Mouse (Mus musculus) layer of hippocampus, postnatal 14 days (tissue): ENCODE results near the gene Nfib. TPM values are rescaled to one million over a fixed set of nuclear protein-coding genes. Genes with fewer than 3 reads are reported as not detected.
A peak's percentile ranks its signal among the peaks of the same experiment; 100 is the strongest.

Experiments
- DNase-seq, 2 experiments: peaks; one replicate each; pipeline ENCODE4 v3.0.0; 2021 to 2022; ENCODE audit warnings: low spot score in 2 of 2, mixed read lengths in 1 of 2
- total RNA-seq, 2 experiments: library from RNA; stranded (reverse); gene quantifications; 2 replicates each; pipeline ENCODE4 v1.2.3; 2021

The Nfib gene
- total RNA-seq, 2 experiments from 2014 or later: 197 to 217 TPM

DNA sequence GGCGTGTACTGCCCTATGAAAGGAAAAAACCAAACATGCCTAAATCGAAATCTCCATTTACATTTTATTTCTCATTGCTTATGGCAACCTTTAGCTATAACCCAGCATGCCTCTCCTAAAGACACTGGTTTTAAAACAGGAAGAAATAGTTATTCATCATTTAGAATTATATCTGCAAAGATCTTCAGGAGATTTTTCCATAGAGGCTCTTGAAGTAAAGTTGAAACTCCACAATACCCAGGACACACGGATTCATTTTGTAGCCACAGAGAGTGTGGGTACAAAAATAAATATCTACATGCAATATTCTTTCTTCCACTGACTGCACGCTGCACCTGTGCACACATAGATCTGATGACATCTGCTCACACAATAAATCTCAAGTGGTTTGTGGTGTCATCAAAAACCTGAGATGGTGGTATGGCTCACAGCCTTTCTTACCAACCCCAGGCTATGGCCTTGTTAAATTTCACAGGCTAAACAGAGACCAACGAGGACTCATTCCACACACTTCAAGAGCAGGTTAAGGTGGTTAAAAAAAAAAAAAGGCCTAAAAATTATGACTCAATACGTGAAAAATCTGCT is 189.2 kb downstream of the Nfib start:
- DNase-seq: peak in 1 of 2 experiments; percentile 16

DNA sequence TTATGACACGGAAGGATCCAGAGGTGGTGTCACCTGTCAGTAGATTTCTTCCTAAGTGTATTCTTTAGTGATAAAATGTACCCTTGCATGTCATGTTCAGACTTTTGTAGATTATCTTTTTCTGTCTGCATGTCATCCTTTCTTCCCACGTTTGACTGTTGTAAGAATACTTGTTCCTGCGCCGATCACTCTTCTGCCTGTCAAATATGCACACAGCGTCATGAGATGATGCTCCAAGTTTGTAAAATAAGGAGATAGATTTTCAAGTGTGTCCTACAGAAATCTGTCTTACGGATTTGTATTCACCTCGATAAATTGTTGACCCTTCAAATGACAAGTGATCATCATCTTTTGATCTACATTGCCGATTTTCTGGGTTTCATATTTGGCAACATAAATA is 190.6 kb downstream of the Nfib start:
- DNase-seq: no peak

GRCm38 (mm10) chr4:82514373-82514772 is 191.2 kb downstream of the Nfib start:
- DNase-seq: peak in 1 of 2 experiments; percentile 38

DNA sequence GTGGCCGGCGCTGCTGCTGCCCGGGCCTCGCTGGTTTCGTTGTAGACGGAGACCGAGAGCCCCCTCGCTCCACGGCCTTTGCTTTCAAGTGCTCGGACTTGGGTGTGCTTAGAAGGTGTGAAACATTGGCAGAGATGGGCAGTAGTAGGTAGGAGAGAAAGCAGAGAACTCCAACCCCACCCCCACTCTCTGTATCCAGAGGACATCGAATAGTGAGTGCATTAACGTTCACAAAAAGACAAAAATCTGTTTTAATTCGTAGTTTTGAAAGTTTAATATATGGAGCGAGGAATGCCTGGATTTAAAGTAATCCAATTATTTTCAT is 192.2 kb downstream of the Nfib start:
- peak in 1 of 2 experiments; percentile 57 for DNase-seq

- peak; percentile 96 to 97 for DNase-seq
Measured at GRCm38 (mm10) chr4:82512743-82513425, 192.7 kb downstream of the Nfib start.

DNA sequence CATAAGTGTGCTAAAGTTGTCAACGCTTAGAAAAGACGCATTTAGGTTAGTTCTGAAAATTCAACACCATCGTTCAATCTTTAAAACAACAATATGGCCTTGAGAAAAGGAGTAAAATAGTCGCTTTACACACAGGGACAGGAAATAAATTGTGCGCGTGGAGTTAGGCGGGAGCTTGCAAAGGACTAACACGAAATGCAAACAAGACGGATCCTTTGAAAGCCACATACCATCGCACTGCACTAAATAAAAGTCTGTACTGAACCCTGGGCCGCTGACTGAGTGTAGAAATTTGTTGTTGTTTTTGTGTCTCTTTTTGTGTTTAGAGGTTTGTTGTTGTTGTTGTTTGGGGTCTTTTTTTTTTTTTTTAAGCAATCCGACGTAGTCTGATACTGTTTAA is 193.2 kb downstream of the Nfib start:
- no peak for DNase-seq

- DNase-seq: peak in 1 of 2 experiments; percentile 86
Measured at GRCm38 (mm10) chr4:82511524-82511923, 194.0 kb downstream of the Nfib start.

DNA sequence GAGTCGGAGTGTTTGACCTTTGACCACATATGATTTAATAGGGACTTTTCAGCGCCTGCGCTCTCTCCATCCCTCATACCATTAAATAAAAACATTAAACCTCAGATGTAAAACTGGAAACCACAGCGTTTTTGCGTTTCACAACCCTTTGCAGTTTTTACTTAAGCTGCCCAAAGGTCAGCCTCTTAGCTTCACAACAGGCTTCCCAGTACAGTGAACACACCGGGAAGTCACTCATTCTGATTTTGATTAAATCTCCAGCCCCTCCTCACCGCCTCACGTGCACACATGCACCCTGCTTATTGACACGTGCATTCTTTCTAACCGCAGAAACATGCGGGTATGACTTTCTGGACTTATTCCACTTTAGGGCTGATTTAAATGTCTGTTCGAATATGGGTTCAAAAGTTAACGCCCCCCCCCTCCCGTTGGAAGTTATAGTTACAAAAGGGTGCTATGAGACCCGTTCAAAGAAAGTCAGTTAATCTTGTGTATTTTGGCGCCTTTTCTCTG is 194.5 kb downstream of the Nfib start:
- no peak for DNase-seq

DNA sequence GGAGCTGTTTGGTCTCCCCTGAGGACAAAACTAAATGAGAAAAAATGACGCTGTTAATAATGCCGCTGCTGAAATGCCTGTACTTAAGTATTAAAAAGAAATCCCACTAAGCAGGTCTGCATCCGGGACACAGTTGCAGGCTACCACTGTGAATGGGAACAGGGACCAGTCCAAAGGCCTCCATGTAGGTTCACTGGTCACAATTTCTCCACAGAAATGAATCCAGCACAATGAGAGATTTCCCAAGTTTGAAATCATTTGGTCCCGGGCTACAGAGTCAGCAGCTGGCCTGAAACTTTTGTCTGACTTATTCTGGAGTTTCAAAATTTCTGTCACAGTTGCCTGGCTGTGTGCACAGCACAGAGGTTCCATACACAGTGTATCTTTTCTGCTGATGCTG is 195.8 kb downstream of the Nfib start:
- no peak for DNase-seq

- no peak for DNase-seq
Measured at GRCm38 (mm10) chr4:82509166-82509767, 196.3 kb downstream of the Nfib start.

GRCm38 (mm10) chr4:82508281-82508687 is 197.3 kb downstream of the Nfib start:
- DNase-seq: no peak

- DNase-seq: no peak
Measured at GRCm38 (mm10) chr4:82507541-82508280, 197.8 kb downstream of the Nfib start.

DNA sequence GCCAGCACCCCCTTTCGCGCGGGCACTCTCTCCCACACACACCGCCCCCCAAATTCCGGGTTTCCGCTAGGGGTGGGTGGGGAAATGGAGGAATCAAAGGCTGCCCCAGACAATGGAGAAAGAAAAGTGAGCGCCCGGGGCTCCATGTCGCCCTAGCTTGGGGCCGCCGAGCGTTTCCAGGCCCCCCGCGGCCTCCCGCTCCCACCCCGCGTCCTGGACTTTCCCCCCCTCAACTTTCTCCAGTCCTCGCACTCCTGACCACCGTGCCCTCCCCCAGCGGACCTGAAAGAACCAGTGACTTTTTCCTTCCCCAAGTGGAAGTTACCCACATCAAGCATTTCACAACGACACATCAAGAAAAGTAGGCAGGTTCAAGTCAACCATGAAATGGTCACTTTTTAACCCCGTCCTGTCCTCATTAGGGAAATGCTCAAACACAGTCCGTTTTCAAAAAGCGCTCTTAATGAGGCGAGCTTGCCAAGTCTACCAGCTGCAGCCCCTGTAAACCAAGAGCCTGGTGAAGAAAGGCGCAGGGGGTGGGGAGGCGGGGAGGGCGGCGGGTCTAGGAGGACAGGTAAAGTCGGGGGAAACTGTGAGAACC is 198.7 kb downstream of the Nfib start:
- DNase-seq: peak; percentile 69 to 84

DNA sequence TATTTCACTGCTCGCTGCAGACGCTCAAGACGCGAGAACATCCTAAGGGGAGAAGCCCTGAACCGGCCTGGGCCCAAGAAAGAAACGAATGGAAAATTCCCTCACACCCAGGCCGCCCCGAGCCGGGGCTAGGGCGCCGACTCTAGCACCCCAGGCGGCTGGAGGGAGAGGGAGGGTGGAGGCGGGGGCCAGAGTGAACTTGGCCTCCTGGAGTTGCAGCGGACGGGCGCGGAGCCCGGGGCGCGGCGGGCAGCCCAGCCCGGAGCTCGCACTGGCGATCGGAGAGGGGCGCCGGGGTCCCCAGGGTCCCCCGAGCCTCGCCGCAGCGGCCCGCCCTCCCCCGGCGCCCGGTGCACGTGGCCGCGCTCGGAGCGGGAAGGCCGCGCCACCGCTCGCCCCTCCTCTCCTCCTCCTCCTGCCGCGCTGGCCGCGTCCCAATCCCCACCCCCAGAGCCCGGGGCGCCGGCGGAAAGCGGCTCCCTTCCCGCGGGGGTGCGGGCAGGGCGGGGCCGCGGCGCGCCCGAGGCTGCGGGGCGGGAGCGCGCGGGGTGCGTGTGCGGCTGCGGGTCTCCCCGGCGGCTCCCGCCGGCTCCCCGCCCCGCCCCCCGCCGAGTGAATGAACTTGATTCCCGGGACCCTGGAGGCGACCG is 199.3 kb downstream of the Nfib start:
- peak; percentile 85 to 91 for DNase-seq

DNA sequence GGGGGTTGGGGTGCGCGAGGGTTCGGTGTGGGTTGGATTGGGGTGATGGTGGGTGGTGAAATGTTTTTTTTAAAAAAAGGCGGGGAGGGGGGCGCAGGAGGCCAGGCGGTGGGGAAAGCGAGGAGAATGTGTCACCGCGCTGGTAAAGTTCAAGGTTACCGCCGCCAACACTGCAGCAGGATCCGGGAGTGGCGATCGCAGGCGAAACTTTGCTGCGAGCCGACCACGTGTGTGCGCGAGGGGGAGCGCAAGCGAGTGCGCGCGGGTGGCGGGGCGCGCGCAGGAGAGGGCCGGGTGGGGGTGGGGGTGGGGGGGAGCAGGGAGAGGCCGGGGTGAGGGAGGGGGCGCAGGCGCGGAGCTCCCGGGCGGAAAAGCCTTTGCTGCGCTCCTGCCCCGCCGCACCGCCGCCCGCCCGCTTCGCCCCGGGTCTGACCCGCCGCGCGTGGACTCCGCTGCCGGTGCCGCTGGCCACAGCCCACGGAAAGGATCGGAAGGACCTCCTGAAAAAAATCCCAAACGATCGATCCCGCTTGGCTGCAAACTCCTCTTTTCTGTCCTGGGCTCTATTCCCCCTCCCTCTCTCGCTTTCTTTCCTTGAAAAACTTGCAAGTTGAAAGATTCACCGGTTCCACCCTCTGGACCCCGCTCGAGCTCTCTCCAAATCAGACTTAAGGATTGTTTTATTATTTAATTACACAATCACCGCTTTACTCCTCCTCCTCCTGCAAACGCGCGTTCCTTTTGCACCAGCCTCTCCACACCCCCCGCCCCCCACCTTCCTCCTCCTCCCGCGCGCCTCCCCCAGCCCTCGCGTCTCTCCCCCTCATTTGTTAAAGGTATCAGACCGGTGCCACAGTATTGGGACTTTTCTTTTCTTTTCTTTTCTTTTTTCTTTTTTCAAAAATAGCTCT is 200.2 kb downstream of the Nfib start:
- DNase-seq: peak; percentile 75 to 81

GRCm38 (mm10) chr4:82504284-82505120 is 201.0 kb downstream of the Nfib start:
- DNase-seq: peak in 1 of 2 experiments; percentile 55

DNA sequence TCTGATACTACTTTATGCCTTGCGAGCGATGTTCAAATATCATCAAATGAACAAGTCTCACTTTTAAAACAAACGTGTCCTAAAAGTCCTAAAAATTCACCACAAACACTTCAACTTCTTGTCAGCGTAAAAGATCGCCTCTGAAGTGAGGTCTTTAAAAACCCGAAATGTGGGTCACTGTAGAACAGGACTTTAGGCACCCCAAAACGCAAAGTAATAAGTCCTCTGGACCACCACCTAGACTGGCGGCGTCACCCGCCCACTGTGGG is 201.6 kb downstream of the Nfib start:
- peak in 1 of 2 experiments; percentile 2 for DNase-seq

GRCm38 (mm10) chr4:82503274-82504014 is 202.1 kb downstream of the Nfib start:
- peak in 1 of 2 experiments; percentile 0 for DNase-seq
